ENCODE assay signal across 10 mouse cellular contexts in genomic region chr9:61960753-61961152, GRCm38 (mm10). TPM values are rescaled to one million over a fixed set of nuclear protein-coding genes. Genes with fewer than 3 reads are reported as not detected.
DNase-seq lines count a peak whose midpoint lies in the region; ATAC-seq and TF ChIP-seq lines count a peak whose summit lies in the region.
"Had no signal": no experiment of that assay in that cellular context is flagged by ENCODE, and none has a peak within 500 bp of the region (broad histone marks: within the 10 kb centered on the region; RNA-seq: fewer than 3 reads in every experiment).

No protein-coding gene starts in this region.

- no peak overlapping the region for H3K4me2 ChIP-seq in hindbrain, embryonic 11.5 days (replicated peaks; ENCODE audit: low read depth, low read length)

- H3K9me3 ChIP-seq in hindbrain, embryonic 10.5 days, result no peaks in the 10 kb centered on the region
- H3K9me3 ChIP-seq in hindbrain, embryonic 11.5 days (ENCODE audit: control insufficient read depth, low read length), result no peaks in the 10 kb centered on the region

- intact Hi-C loops in left cerebral cortex, postnatal 4 days (cut with DNase I), result no loop called here

- no peaks in the 10 kb centered on the region for H3K36me3 ChIP-seq in hindbrain, embryonic 10.5 days
- no peaks in the 10 kb centered on the region for H3K36me3 ChIP-seq in hindbrain, embryonic 11.5 days (ENCODE audit: control insufficient read depth, insufficient read depth, low read length)
- no peaks in the 10 kb centered on the region for H3K36me3 ChIP-seq in small intestine, adult 2 months (ENCODE audit: control insufficient read depth, insufficient read depth, low read length)

- no peak for TF ChIP-seq CTCF in bone marrow macrophage, adult 2 months (IDR thresholded peaks at IDR 0.05; ENCODE audit: low read depth, low read length)
- TF ChIP-seq CTCF in small intestine, adult 2 months (IDR thresholded peaks at IDR 0.05; ENCODE audit: extremely low read depth, insufficient read length, insufficient replicate concordance, low read depth, low read length), result no peak

- no peaks in the 10 kb centered on the region for H3K27me3 ChIP-seq in hindbrain, embryonic 10.5 days (ENCODE audit: insufficient read depth, poor library complexity, severe bottlenecking)
- H3K27me3 ChIP-seq in hindbrain, embryonic 11.5 days (ENCODE audit: control insufficient read depth, insufficient read depth, low read length), result no peaks in the 10 kb centered on the region
- H3K27me3 ChIP-seq in small intestine, adult 2 months (ENCODE audit: control insufficient read depth, insufficient read depth, low read length), result no peaks in the 10 kb centered on the region

- 64% methylated on average over 5 of the region's 5 CpGs for WGBS in hindbrain, embryonic 10.5 days
- 59% methylated on average over 5 of the region's 5 CpGs for WGBS in hindbrain, embryonic 11.5 days
- WGBS in small intestine, adult 2 months, result 21% methylated on average over 5 of the region's 5 CpGs

- H3K4me3 ChIP-seq in hindbrain, embryonic 10.5 days, result no peak overlapping the region
- H3K4me3 ChIP-seq in hindbrain, embryonic 11.5 days (ENCODE audit: low read depth, low read length), result no peak overlapping the region
- H3K4me3 ChIP-seq in bone marrow macrophage, adult 2 months (ENCODE audit: insufficient read depth, low read length), result no peak overlapping the region
- no peak overlapping the region for H3K4me3 ChIP-seq in small intestine, adult 2 months (ENCODE audit: low read depth, low read length)

- no peak for DNase-seq in hindbrain, embryonic 10.5 days (ENCODE audit: low spot score)
- no peak for DNase-seq in hindbrain, embryonic 11.5 days (ENCODE audit: low spot score)
- peak; percentile 77 for DNase-seq in kidney, postnatal 10 days
- DNase-seq in c-Kit-positive CD71-positive TER-119-positive erythroid progenitor cells, embryonic 14.5 days (ENCODE audit: low spot score), result no peak
- no peak for DNase-seq in left cerebral cortex, postnatal 4 days
- DNase-seq: cerebellum, adult 11-12 months had no signal

- no peak overlapping the region for H3K9ac ChIP-seq in hindbrain, embryonic 11.5 days (ENCODE audit: low read depth, low read length)
- H3K9ac ChIP-seq: liver, embryonic 14.5 days had no signal

- no peak for ATAC-seq in hindbrain, embryonic 11.5 days (ENCODE audit: low FRiP score)
- ATAC-seq in CD4-positive, CD25-positive, alpha-beta regulatory T cell, adult 4 months, result no peak

- TF ChIP-seq POLR2A in bone marrow macrophage, adult 2 months (IDR thresholded peaks at IDR 0.05; ENCODE audit: borderline replicate concordance, low read depth, low read length), result no peak
- no peak for TF ChIP-seq POLR2A in small intestine, adult 2 months (IDR thresholded peaks at IDR 0.05; ENCODE audit: low read depth, low read length)

- 0 out of 2 replicates have a peak overlapping the region, but pooled peaks have one; percentile 45 for H3K27ac ChIP-seq in hindbrain, embryonic 10.5 days
- H3K27ac ChIP-seq in hindbrain, embryonic 11.5 days (ENCODE audit: low read depth, low read length), result no peak overlapping the region
- peak overlapping the region; percentile 53 for H3K27ac ChIP-seq in bone marrow macrophage, adult 2 months (ENCODE audit: insufficient read depth, low read depth, low read length)
- H3K27ac ChIP-seq in small intestine, adult 2 months (ENCODE audit: insufficient read depth, low read depth, low read length), result peak overlapping the region; percentile 71
- H3K27ac ChIP-seq: liver, embryonic 14.5 days had no signal

- H3K4me1 ChIP-seq in hindbrain, embryonic 10.5 days (replicated peaks), result peaks cover 27% of the 10 kb centered on the region
- H3K4me1 ChIP-seq in hindbrain, embryonic 11.5 days (replicated peaks; ENCODE audit: control insufficient read depth, insufficient read depth, low read length), result 0 out of 2 replicates have a peak, but pooled peaks cover 2% of the 10 kb centered on the region
- H3K4me1 ChIP-seq in bone marrow macrophage, adult 2 months (ENCODE audit: control insufficient read depth, insufficient read depth, low read length), result peaks cover 43% of the 10 kb centered on the region
- H3K4me1 ChIP-seq in small intestine, adult 2 months (ENCODE audit: control insufficient read depth, insufficient read depth, insufficient read length, low read length), result peaks cover 16% of the 10 kb centered on the region

RNA-seq across cellular contexts. Expression of gene Kif23, which starts 14.2 kb away (rescaled TPM):
- 75.7 and 110 TPM in 2 replicates for polyA plus RNA-seq in hindbrain, embryonic 10.5 days (2016; fragmentation: Nextera tagmentation; extraction: Ambion mirVana)
- 97.2 and 100 TPM in 2 replicates for polyA plus RNA-seq in hindbrain, embryonic 11.5 days (2014; fragmentation: Nextera tagmentation; extraction: Ambion mirVana)
- polyA plus RNA-seq in bone marrow macrophage, adult 2 months (2012; ENCODE audit: insufficient read depth, insufficient read length, missing spikeins), result 90.1 and 111 TPM in 2 replicates
- 2.3 and 6.5 TPM in 2 replicates for polyA plus RNA-seq in small intestine, adult 2 months (2012; rRNA removed)
- 10 to 100 TPM in 1 of 2 experiments, 1 to 10 TPM in 1; 6.6 to 14.8 TPM for polyA plus RNA-seq in CD4-positive, CD25-positive, alpha-beta regulatory T cell, adult 4 months (2017; shearing (Covaris generic))
- 10 to 100 TPM; 11.2 to 13.1 TPM for total RNA-seq in left cerebral cortex, postnatal 4 days (2021)

RNA-seq across cellular contexts. Expression of gene Rplp1, which starts 46.4 kb away (rescaled TPM):
- polyA plus RNA-seq in hindbrain, embryonic 10.5 days (2016; fragmentation: Nextera tagmentation; extraction: Ambion mirVana), result 1,078 and 1,182 TPM in 2 replicates
- polyA plus RNA-seq in hindbrain, embryonic 11.5 days (2014; fragmentation: Nextera tagmentation; extraction: Ambion mirVana), result 1,024 and 1,073 TPM in 2 replicates
- 2,962 and 2,986 TPM in 2 replicates for polyA plus RNA-seq in bone marrow macrophage, adult 2 months (2012; ENCODE audit: insufficient read depth, insufficient read length, missing spikeins)
- polyA plus RNA-seq in small intestine, adult 2 months (2012; rRNA removed), result 3,342 and 5,315 TPM in 2 replicates
- polyA plus RNA-seq in CD4-positive, CD25-positive, alpha-beta regulatory T cell, adult 4 months (2017; shearing (Covaris generic)), result 1,000 to 10,000 TPM; 3,273 to 3,796 TPM
- total RNA-seq in left cerebral cortex, postnatal 4 days (2021), result 1,000 to 10,000 TPM; 2,004 to 2,011 TPM
